Mouse (Mus musculus) MEL-GATA-1-ER (cell line): ENCODE data around the gene Ces2c.
"Not testable (repeated sequence)": the region's sequence is repeated elsewhere in the genome, so short reads cannot be mapped to it uniquely, and the experiment has no call there.

ENCODE experiments used
- DNase-seq: peaks from one replicate; pipeline ENCODE4 v3.0.0-alpha.2; 2012; ENCODE audit warnings: low read depth; ENCODE audit errors: extremely low read depth

Gene Ces2c

GRCm38 (mm10) chr8:104846831-104847230, at the start of gene Ces2c:
Ces2c (plus strand) TSS chr8:104847068.
- DNase-seq = no peak

- no peak for DNase-seq
Measured at GRCm38 (mm10) chr8:104799385-104799784, 47.5 kb upstream of the Ces2c start.

GRCm38 (mm10) chr8:104806127-104806526, 40.7 kb upstream of the Ces2c start:
- DNase-seq = no peak

- no peak for DNase-seq
Measured at GRCm38 (mm10) chr8:104808542-104809413, 38.1 kb upstream of the Ces2c start.

GRCm38 (mm10) chr8:104809436-104809835, 37.4 kb upstream of the Ces2c start:
- no peak for DNase-seq

- DNase-seq = no peak
Measured at GRCm38 (mm10) chr8:104826912-104827311, 20.0 kb upstream of the Ces2c start.

- DNase-seq = no peak
Measured at GRCm38 (mm10) chr8:104828221-104828620, 18.6 kb upstream of the Ces2c start.

GRCm38 (mm10) chr8:104831440-104831839, 15.4 kb upstream of the Ces2c start, which contains the start of gene Ces2b:
Ces2b (plus strand) TSS chr8:104831572.
- DNase-seq = no peak

- no peak for DNase-seq
Measured at GRCm38 (mm10) chr8:104841360-104842078, 5.3 kb upstream of the Ces2c start.

GRCm38 (mm10) chr8:104847741-104848462, 1.0 kb downstream of the Ces2c start:
- no peak for DNase-seq

GRCm38 (mm10) chr8:104866844-104867531, 20.1 kb downstream of the Ces2c start:
- not testable (repeated sequence) for DNase-seq

- not testable (repeated sequence) for DNase-seq
Measured at GRCm38 (mm10) chr8:104868876-104869275, 22.0 kb downstream of the Ces2c start.

- not testable (repeated sequence) for DNase-seq
Measured at GRCm38 (mm10) chr8:104886223-104886926, 39.5 kb downstream of the Ces2c start.

- DNase-seq = no peak
Measured at GRCm38 (mm10) chr8:104901746-104902145, 54.9 kb downstream of the Ces2c start.
